Mouse (Mus musculus): ENCODE results near the gene Pgam2. TPM values are rescaled to one million over a fixed set of nuclear protein-coding genes. Genes with fewer than 3 reads are reported as not detected.

Pgam2 gene
- 100 to 1,000 TPM; 914 to 924 TPM for total RNA-seq (2021)

GRCm38 (mm10) chr11:5803551-5803981 is at the start of gene Pgam2:
Pgam2 (minus strand) TSS chr11:5803733.
- intact Hi-C loops (cut with DNase I): no loop called here

GRCm38 (mm10) chr11:5852314-5852713 is 48.8 kb upstream of the Pgam2 start:
- DNase-seq (ENCODE audit: low spot score): no peak

More at GRCm38 (mm10) chr11:5803551-5803981, at the start of gene Pgam2:
- peak; percentile 27 for DNase-seq (ENCODE audit: low spot score)

GRCm38 (mm10) chr11:5851021-5851736 is 47.6 kb upstream of the Pgam2 start:
- intact Hi-C loops (cut with DNase I): no loop called here
- DNase-seq (ENCODE audit: low spot score): no peak

More at GRCm38 (mm10) chr11:5852314-5852713, 48.8 kb upstream of the Pgam2 start:
- intact Hi-C loops (cut with DNase I): no loop called here

- no peak for DNase-seq (ENCODE audit: low spot score)
- intact Hi-C loops (cut with DNase I): no loop called here
Observed at GRCm38 (mm10) chr11:5850452-5850851, 46.9 kb upstream of the Pgam2 start.

GRCm38 (mm10) chr11:5849316-5849715 is 45.8 kb upstream of the Pgam2 start:
- no peak for DNase-seq (ENCODE audit: low spot score)
- intact Hi-C loops (cut with DNase I): no loop called here

GRCm38 (mm10) chr11:5848741-5849140 is 45.2 kb upstream of the Pgam2 start:
- intact Hi-C loops (cut with DNase I): no loop called here
- DNase-seq (ENCODE audit: low spot score): peak; percentile 49

GRCm38 (mm10) chr11:5846639-5847345 is 43.3 kb upstream of the Pgam2 start:
- intact Hi-C loops (cut with DNase I): no loop called here
- peak; percentile 51 for DNase-seq (ENCODE audit: low spot score)

- intact Hi-C loops (cut with DNase I): no loop called here
- DNase-seq (ENCODE audit: low spot score): no peak
Observed at GRCm38 (mm10) chr11:5843131-5843530, 39.6 kb upstream of the Pgam2 start.

- DNase-seq (ENCODE audit: low spot score): no peak
- intact Hi-C loops (cut with DNase I): no loop called here
Observed at GRCm38 (mm10) chr11:5841751-5842150, 38.2 kb upstream of the Pgam2 start.

GRCm38 (mm10) chr11:5840346-5840745 is 36.8 kb upstream of the Pgam2 start:
- intact Hi-C loops (cut with DNase I): no loop called here
- DNase-seq (ENCODE audit: low spot score): no peak

GRCm38 (mm10) chr11:5837251-5838246 is 34.0 kb upstream of the Pgam2 start, which contains the start of gene Polm:
Polm (minus strand) TSS chr11:5838016.
- intact Hi-C loops (cut with DNase I): loop anchor here (2.0 to 5.0 kb wide), 3 partner anchors 40 to 50 kb away; partner anchors contain the start of genes Dbnl and Pold2

GRCm38 (mm10) chr11:5836126-5836525 is 32.6 kb upstream of the Pgam2 start:
- intact Hi-C loops (cut with DNase I): loop anchor here (2.0 to 5.0 kb wide), 3 partner anchors 41 to 51 kb away; partner anchors contain the start of genes Dbnl and Pold2
- DNase-seq (ENCODE audit: low spot score): no peak

More at GRCm38 (mm10) chr11:5837251-5838246, 34.0 kb upstream of the Pgam2 start, which contains the start of gene Polm:
- peak; percentile 87 for DNase-seq (ENCODE audit: low spot score)

- intact Hi-C loops (cut with DNase I): loop anchor here (5.0 kb wide), 2 partner anchors 42 to 48 kb away; partner anchors contain the start of genes Dbnl and Pold2
- no peak for DNase-seq (ENCODE audit: low spot score)
Observed at GRCm38 (mm10) chr11:5835057-5835456, 31.5 kb upstream of the Pgam2 start.

GRCm38 (mm10) chr11:5834506-5834905 is 31.0 kb upstream of the Pgam2 start:
- DNase-seq (ENCODE audit: low spot score): no peak
- intact Hi-C loops (cut with DNase I): no loop called here

GRCm38 (mm10) chr11:5829327-5829726 is 25.8 kb upstream of the Pgam2 start:
- intact Hi-C loops (cut with DNase I): no loop called here

GRCm38 (mm10) chr11:5828509-5829191 is 25.1 kb upstream of the Pgam2 start:
- no peak for DNase-seq (ENCODE audit: low spot score)
- intact Hi-C loops (cut with DNase I): no loop called here

More at GRCm38 (mm10) chr11:5829327-5829726, 25.8 kb upstream of the Pgam2 start:
- no peak for DNase-seq (ENCODE audit: low spot score)

GRCm38 (mm10) chr11:5827931-5828330 is 24.4 kb upstream of the Pgam2 start:
- no peak for DNase-seq (ENCODE audit: low spot score)
- intact Hi-C loops (cut with DNase I): no loop called here

- intact Hi-C loops (cut with DNase I): no loop called here
- DNase-seq (ENCODE audit: low spot score): no peak
Observed at GRCm38 (mm10) chr11:5825432-5825831, 21.9 kb upstream of the Pgam2 start.

- DNase-seq (ENCODE audit: low spot score): no peak
Observed at GRCm38 (mm10) chr11:5819223-5819622, 15.7 kb upstream of the Pgam2 start.

More at GRCm38 (mm10) chr11:5819223-5819622, 15.7 kb upstream of the Pgam2 start:
- intact Hi-C loops (cut with DNase I): no loop called here
